ENCODE assay signal across 14 mouse cellular contexts in the genomic region with DNA sequence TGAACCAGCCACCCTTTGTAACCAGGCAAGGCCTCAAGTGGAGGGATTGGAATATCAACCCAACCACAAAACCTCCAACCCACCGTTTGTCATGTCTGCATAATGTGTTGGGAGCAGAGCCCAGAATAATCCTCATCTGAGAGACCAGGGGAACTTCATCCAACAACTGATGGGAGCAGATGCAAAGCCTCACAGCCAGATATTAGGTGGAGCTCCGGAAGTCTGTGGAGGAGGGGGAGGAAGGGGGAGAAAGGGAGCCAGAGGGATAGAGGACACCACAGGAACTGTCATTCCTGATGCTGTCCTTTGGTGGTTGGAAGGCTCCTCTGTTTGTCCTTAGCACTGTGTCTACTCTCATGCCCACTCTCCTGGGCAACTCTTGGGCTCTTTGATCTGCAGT. TPM values are rescaled to one million over a fixed set of nuclear protein-coding genes. Genes with fewer than 3 reads are reported as not detected.
A peak's percentile ranks its signal among the peaks of the same experiment; 100 is the strongest.
DNase-seq lines count a peak whose midpoint lies in the region; ATAC-seq lines count a peak whose summit lies in the region.
"Had no signal": no experiment of that assay in that cellular context is flagged by ENCODE, and none has a peak within 500 bp of the region (broad histone marks: within the 10 kb centered on the region; RNA-seq: fewer than 3 reads in every experiment).

No protein-coding gene starts in this region.

- H3K36me3 ChIP-seq in heart, embryonic 12.5 days = no peaks in the 10 kb centered on the region
- H3K36me3 ChIP-seq in embryonic facial prominence, embryonic 15.5 days = no peaks in the 10 kb centered on the region
- H3K36me3 ChIP-seq: heart, embryonic 13.5 days; kidney, embryonic 15.5 days had no signal

- WGBS in heart, embryonic 12.5 days = 51% methylated on average over 2 of the region's 2 CpGs
- WGBS in embryonic facial prominence, embryonic 15.5 days = 36% methylated on average over 2 of the region's 2 CpGs

- peak; percentile 15 to 25 for DNase-seq in heart, adult 18-20 months
- peak; percentile 20 for DNase-seq in left cerebral cortex, postnatal 4 days
- DNase-seq in left cerebral cortex, adult 18-20 months (ENCODE audit: low spot score in 2 of 2) = no peak
- peak; percentile 25 for DNase-seq in lung, postnatal 14 days
- DNase-seq in frontal cortex, postnatal 14 days (ENCODE audit: low spot score in 2 of 2) = no peak
- DNase-seq: adrenal gland, adult 8-10 months; cerebellum, adult 11 months had no signal

- no peaks in the 10 kb centered on the region for H3K27me3 ChIP-seq in heart, embryonic 12.5 days (replicated peaks)
- H3K27me3 ChIP-seq in embryonic facial prominence, embryonic 15.5 days = no peaks in the 10 kb centered on the region
- H3K27me3 ChIP-seq: heart, embryonic 13.5 days; kidney, embryonic 15.5 days had no signal

- ATAC-seq in heart, embryonic 12.5 days (ENCODE audit: insufficient number of reproducible peaks, low FRiP score) = no peak
- peak; percentile 12; the same call in 1 of the 2 replicates for ATAC-seq in embryonic facial prominence, embryonic 15.5 days (ENCODE audit: insufficient number of reproducible peaks, low FRiP score, low TSS enrichment, low read depth)
- ATAC-seq in CD4-positive, CD25-positive, alpha-beta regulatory T cell, adult 4 months = no peak
- ATAC-seq: Patski had no signal

- no peak overlapping the region for H3K9ac ChIP-seq in heart, embryonic 12.5 days
- H3K9ac ChIP-seq in embryonic facial prominence, embryonic 15.5 days = no peak overlapping the region
- H3K9ac ChIP-seq: heart, embryonic 13.5 days; kidney, embryonic 15.5 days had no signal

- no peak overlapping the region for H3K4me2 ChIP-seq in heart, embryonic 12.5 days
- H3K4me2 ChIP-seq in embryonic facial prominence, embryonic 15.5 days (replicated peaks) = no peak overlapping the region
- H3K4me2 ChIP-seq: heart, embryonic 13.5 days; kidney, embryonic 15.5 days had no signal

- H3K4me3 ChIP-seq in heart, embryonic 12.5 days = no peak overlapping the region
- no peak overlapping the region for H3K4me3 ChIP-seq in embryonic facial prominence, embryonic 15.5 days (replicated peaks)
- H3K4me3 ChIP-seq: heart, embryonic 13.5 days; kidney, embryonic 15.5 days had no signal

- intact Hi-C loops in left cerebral cortex, postnatal 4 days (cut with DNase I) = no loop called here

- peaks cover 4% of the 10 kb centered on the region for H3K9me3 ChIP-seq in heart, embryonic 12.5 days (replicated peaks)
- H3K9me3 ChIP-seq in embryonic facial prominence, embryonic 15.5 days (replicated peaks) = no peaks in the 10 kb centered on the region

- no peak overlapping the region for H3K27ac ChIP-seq in heart, embryonic 12.5 days (ENCODE audit: poor library complexity, severe bottlenecking)
- no peak overlapping the region for H3K27ac ChIP-seq in embryonic facial prominence, embryonic 15.5 days (replicated peaks)
- H3K27ac ChIP-seq: heart, embryonic 13.5 days; kidney, embryonic 15.5 days; macrophage had no signal

- peaks cover 4% of the 10 kb centered on the region; the same call in 1 of the 2 replicates for H3K4me1 ChIP-seq in heart, embryonic 12.5 days (replicated peaks)
- peaks cover 7% of the 10 kb centered on the region; the same call in 1 of the 2 replicates for H3K4me1 ChIP-seq in embryonic facial prominence, embryonic 15.5 days

RNA-seq across cellular contexts. Expression of a gene that starts 28.9 kb away (rescaled TPM):
- total RNA-seq in heart, adult 18-20 months (2021) = 1 to 10 TPM; 1.4 to 1.8 TPM
- polyA plus RNA-seq in heart, embryonic 12.5 days (2016; fragmentation: Nextera tagmentation; extraction: Ambion mirVana) = 39.2 and 42.6 TPM in 2 replicates
- total RNA-seq in left cerebral cortex, postnatal 4 days (2021) = 10 to 100 TPM; 15.8 to 16.5 TPM
- under 1 TPM; 0.12 to 0.30 TPM for total RNA-seq in left cerebral cortex, adult 18-20 months (2021)
- 29.2 and 35.5 TPM in 2 replicates for polyA plus RNA-seq in embryonic facial prominence, embryonic 15.5 days (2015; fragmentation: Nextera tagmentation; extraction: Ambion mirVana)
- 10 to 100 TPM in 1 of 2 experiments, 1 to 10 TPM in 1; 7.5 to 10.7 TPM for polyA plus RNA-seq in CD4-positive, CD25-positive, alpha-beta regulatory T cell, adult 4 months (2017; shearing (Covaris generic))

Comparison
In these comparisons a context has a peak if more than half of its experiments do, and no peak if none do; other contexts are left out.
1. DNase-seq: peak in heart, adult 18-20 months (2 of 2), left cerebral cortex, postnatal 4 days (single experiment) and lung, postnatal 14 days (single experiment); none in left cerebral cortex, adult 18-20 months (0 of 2) and frontal cortex, postnatal 14 days (0 of 2).
2. RNA of a gene that starts 28.9 kb away (total RNA-seq): 15.8 to 16.5 TPM in left cerebral cortex, postnatal 4 days; 1.4 to 1.8 TPM in heart, adult 18-20 months and 0.12 to 0.30 TPM in left cerebral cortex, adult 18-20 months; every median in the first group is over 4 times any median in the second.